Mouse (Mus musculus): ENCODE results near the gene H6pd.

- TF ChIP-seq CTCF (conservative IDR thresholded peaks at IDR 0.05; ENCODE audit: low read length) (no peak), POU5F1 (IDR thresholded peaks at IDR 0.05; ENCODE audit: borderline replicate concordance, low read length) (no peak)
Measured at GRCm38 (mm10) chr4:150052380-150052779, 43.6 kb upstream of the H6pd start.

Data from E14TG2a.4 (cell line).